Mouse (Mus musculus) lung, adult 2 months (tissue): Measurements from ENCODE around the gene Phf12.

Experiments used
- CTCF ChIP-seq: fragments of 200-500 bp; IDR thresholded peaks from 2 replicates; pipeline ENCODE4 v1.5.1; 2011; ENCODE audit warnings: mild to moderate bottlenecking, low read length, control low read depth; ENCODE audit not compliant: insufficient read depth
- POLR2A ChIP-seq: fragments of 200-500 bp; IDR thresholded peaks from 2 replicates; pipeline ENCODE4 v1.6.1; 2011; ENCODE audit warnings: low read depth, mild to moderate bottlenecking, control low read depth, low read length, borderline replicate concordance; ENCODE audit errors: extremely low read depth

DNA sequence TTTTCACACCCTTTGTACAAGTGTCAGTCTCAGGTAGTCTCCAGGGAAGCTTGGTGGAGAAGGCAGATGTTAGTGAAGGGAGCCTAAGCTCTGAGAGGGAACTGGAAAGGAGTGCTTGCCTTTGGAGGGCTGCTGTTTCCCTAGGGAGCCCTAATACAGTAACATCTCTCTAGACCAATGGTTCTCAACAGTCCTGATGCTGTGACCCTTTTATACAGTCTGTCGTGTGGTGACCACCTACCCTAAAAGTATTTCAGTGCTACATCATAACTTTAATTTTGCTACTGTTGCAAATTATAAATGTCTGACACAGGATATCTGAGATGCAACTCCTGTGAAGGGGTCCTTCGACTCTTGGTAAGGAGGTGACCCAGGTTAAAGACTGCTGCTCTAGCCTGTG lies 48.0 kb downstream of the Phf12 start:
- TF ChIP-seq CTCF (no peak), POLR2A (no peak)
